Mouse (Mus musculus) gastrocnemius, postnatal 14 days (tissue): ENCODE measurements around the gene Fgd6. TPM values are rescaled to one million over a fixed set of nuclear protein-coding genes. Genes with fewer than 3 reads are reported as not detected.

Experiments
- DNase-seq: peaks from one replicate; pipeline ENCODE4 v3.0.0; 2021; ENCODE audit warnings: mixed read lengths
- intact Hi-C: fragments of 180-260 bp; cut with DNase I; formaldehyde crosslinking; loops from one replicate; pipeline ENCODE4 v1.15.1; 2025; ENCODE audit warnings: low total_unique reads
- total RNA-seq, 2 experiments: library from RNA; stranded (reverse); gene quantifications; 2 replicates each; pipeline ENCODE4 v1.2.3; 2021

The Fgd6 gene
- total RNA-seq, 2 experiments from 2014 or later = 2.1 to 2.5 TPM

GRCm38 (mm10) chr10:94120676-94121075 lies 84.9 kb downstream of the Fgd6 start:
- intact Hi-C loops = no loop called here
- DNase-seq = no peak

- DNase-seq = no peak
- intact Hi-C loops = no loop called here
These were observed 86.8 kb downstream of the Fgd6 start for GRCm38 (mm10) chr10:94122595-94122994.

- intact Hi-C loops = no loop called here
- no peak for DNase-seq
These were observed 87.8 kb downstream of the Fgd6 start for GRCm38 (mm10) chr10:94123581-94123980.

- intact Hi-C loops = no loop called here
- no peak for DNase-seq
These were observed 88.6 kb downstream of the Fgd6 start for GRCm38 (mm10) chr10:94124376-94124775.

- intact Hi-C loops = no loop called here
- peak; percentile 42 for DNase-seq
These were observed 93.9 kb downstream of the Fgd6 start for GRCm38 (mm10) chr10:94129680-94130119.

GRCm38 (mm10) chr10:94133081-94133480 lies 97.3 kb downstream of the Fgd6 start:
- intact Hi-C loops = no loop called here
- no peak for DNase-seq

- no peak for DNase-seq
- intact Hi-C loops = no loop called here
These were observed 97.9 kb downstream of the Fgd6 start for GRCm38 (mm10) chr10:94133674-94134073.

- intact Hi-C loops = no loop called here
- no peak for DNase-seq
These were observed 99.0 kb downstream of the Fgd6 start for GRCm38 (mm10) chr10:94134535-94135390.

GRCm38 (mm10) chr10:94138890-94139482 lies 103.2 kb downstream of the Fgd6 start:
- no peak for DNase-seq
- intact Hi-C loops = no loop called here

GRCm38 (mm10) chr10:94140227-94140931 lies 104.6 kb downstream of the Fgd6 start:
- intact Hi-C loops = no loop called here
- DNase-seq = no peak

- DNase-seq = no peak
- intact Hi-C loops = no loop called here
These were observed 106.6 kb downstream of the Fgd6 start for GRCm38 (mm10) chr10:94142427-94142826.

GRCm38 (mm10) chr10:94144581-94144980 lies 108.8 kb downstream of the Fgd6 start:
- intact Hi-C loops = no loop called here
- no peak for DNase-seq

- no peak for DNase-seq
- intact Hi-C loops = no loop called here
These were observed 111.6 kb downstream of the Fgd6 start for GRCm38 (mm10) chr10:94147391-94147755.

GRCm38 (mm10) chr10:94147756-94148531 lies 112.1 kb downstream of the Fgd6 start, which contains the start of gene Nr2c1:
Gene Nr2c1 (plus strand): TSS chr10:94148023.
- intact Hi-C loops = no loop called here
- DNase-seq = peak; percentile 92

- intact Hi-C loops = no loop called here
- no peak for DNase-seq
These were observed 115.7 kb downstream of the Fgd6 start for GRCm38 (mm10) chr10:94151488-94151887.

GRCm38 (mm10) chr10:94153841-94154240 lies 118.0 kb downstream of the Fgd6 start:
- DNase-seq = no peak
- intact Hi-C loops = no loop called here

- no peak for DNase-seq
- intact Hi-C loops = no loop called here
These were observed 123.2 kb downstream of the Fgd6 start for GRCm38 (mm10) chr10:94158962-94159361.

GRCm38 (mm10) chr10:94159406-94159805 lies 123.6 kb downstream of the Fgd6 start:
- no peak for DNase-seq
- intact Hi-C loops = no loop called here

- intact Hi-C loops = no loop called here
These were observed 125.4 kb downstream of the Fgd6 start for GRCm38 (mm10) chr10:94161051-94161765.

More at GRCm38 (mm10) chr10:94161051-94161765, 125.4 kb downstream of the Fgd6 start:
- no peak for DNase-seq
